Mouse (Mus musculus): ENCODE results near the gene Entpd5.

Gene Entpd5

GRCm38 (mm10) chr12:84407874-84408818 is 683 bp downstream of the Entpd5 start:
- peak; percentile 82 for DNase-seq (ENCODE audit: low read depth, low spot score)
- no peaks in the 10 kb centered on the region for H3K27me3 ChIP-seq (ENCODE audit: control insufficient read depth, insufficient read depth, low read length, poor library complexity, severe bottlenecking)

GRCm38 (mm10) chr12:84407259-84407658 is 1.6 kb downstream of the Entpd5 start:
- H3K36me3 ChIP-seq (ENCODE audit: control insufficient read depth, insufficient read depth, low read length, poor library complexity, severe bottlenecking), result peaks cover 4% of the 10 kb centered on the region; the same call in 1 of the 2 replicates
- no peaks in the 10 kb centered on the region for H3K27me3 ChIP-seq (ENCODE audit: control insufficient read depth, insufficient read depth, low read length, poor library complexity, severe bottlenecking)
- DNase-seq (ENCODE audit: low read depth, low spot score), result no peak

More at GRCm38 (mm10) chr12:84407874-84408818, 683 bp downstream of the Entpd5 start:
- no peaks in the 10 kb centered on the region for H3K36me3 ChIP-seq (ENCODE audit: control insufficient read depth, insufficient read depth, low read length, poor library complexity, severe bottlenecking)

GRCm38 (mm10) chr12:84404541-84404940 is 4.3 kb downstream of the Entpd5 start:
- H3K36me3 ChIP-seq (ENCODE audit: control insufficient read depth, insufficient read depth, low read length, poor library complexity, severe bottlenecking), result peaks cover 7% of the 10 kb centered on the region
- DNase-seq (ENCODE audit: low read depth, low spot score), result no peak

GRCm38 (mm10) chr12:84402923-84403322 is 5.9 kb downstream of the Entpd5 start:
- Histone ChIP-seq H3K36me3 (ENCODE audit: control insufficient read depth, insufficient read depth, low read length, poor library complexity, severe bottlenecking) (peaks cover 7% of the 10 kb centered on the region), H3K27me3 (ENCODE audit: control insufficient read depth, insufficient read depth, low read length, poor library complexity, severe bottlenecking) (no peaks in the 10 kb centered on the region)
- no peak for DNase-seq (ENCODE audit: low read depth, low spot score)

More at GRCm38 (mm10) chr12:84404541-84404940, 4.3 kb downstream of the Entpd5 start:
- H3K27me3 ChIP-seq (ENCODE audit: control insufficient read depth, insufficient read depth, low read length, poor library complexity, severe bottlenecking), result no peaks in the 10 kb centered on the region

GRCm38 (mm10) chr12:84400653-84401052 is 8.2 kb downstream of the Entpd5 start:
- no peak for DNase-seq (ENCODE audit: low read depth, low spot score)
- peaks cover 7% of the 10 kb centered on the region for H3K36me3 ChIP-seq (ENCODE audit: control insufficient read depth, insufficient read depth, low read length, poor library complexity, severe bottlenecking)
- no peaks in the 10 kb centered on the region for H3K27me3 ChIP-seq (ENCODE audit: control insufficient read depth, insufficient read depth, low read length, poor library complexity, severe bottlenecking)

GRCm38 (mm10) chr12:84400068-84400467 is 8.8 kb downstream of the Entpd5 start:
- peaks cover 7% of the 10 kb centered on the region for H3K36me3 ChIP-seq (ENCODE audit: control insufficient read depth, insufficient read depth, low read length, poor library complexity, severe bottlenecking)
- H3K27me3 ChIP-seq (ENCODE audit: control insufficient read depth, insufficient read depth, low read length, poor library complexity, severe bottlenecking), result no peaks in the 10 kb centered on the region
- DNase-seq (ENCODE audit: low read depth, low spot score), result no peak

- peaks cover 7% of the 10 kb centered on the region for H3K36me3 ChIP-seq (ENCODE audit: control insufficient read depth, insufficient read depth, low read length, poor library complexity, severe bottlenecking)
- no peaks in the 10 kb centered on the region for H3K27me3 ChIP-seq (ENCODE audit: control insufficient read depth, insufficient read depth, low read length, poor library complexity, severe bottlenecking)
- no peak for DNase-seq (ENCODE audit: low read depth, low spot score)
Measured at GRCm38 (mm10) chr12:84399663-84400062, 9.2 kb downstream of the Entpd5 start.

- no peak for DNase-seq (ENCODE audit: low read depth, low spot score)
- no peaks in the 10 kb centered on the region for H3K27me3 ChIP-seq (ENCODE audit: control insufficient read depth, insufficient read depth, low read length, poor library complexity, severe bottlenecking)
- peaks cover 7% of the 10 kb centered on the region for H3K36me3 ChIP-seq (ENCODE audit: control insufficient read depth, insufficient read depth, low read length, poor library complexity, severe bottlenecking)
Measured at GRCm38 (mm10) chr12:84399135-84399534, 9.7 kb downstream of the Entpd5 start.

- peaks cover 7% of the 10 kb centered on the region for H3K36me3 ChIP-seq (ENCODE audit: control insufficient read depth, insufficient read depth, low read length, poor library complexity, severe bottlenecking)
- no peaks in the 10 kb centered on the region for H3K27me3 ChIP-seq (ENCODE audit: control insufficient read depth, insufficient read depth, low read length, poor library complexity, severe bottlenecking)
- no peak for DNase-seq (ENCODE audit: low read depth, low spot score)
Measured at GRCm38 (mm10) chr12:84398629-84399028, 10.2 kb downstream of the Entpd5 start.

GRCm38 (mm10) chr12:84397685-84398084 is 11.1 kb downstream of the Entpd5 start:
- H3K36me3 ChIP-seq (ENCODE audit: control insufficient read depth, insufficient read depth, low read length, poor library complexity, severe bottlenecking), result peaks cover 3% of the 10 kb centered on the region
- H3K27me3 ChIP-seq (ENCODE audit: control insufficient read depth, insufficient read depth, low read length, poor library complexity, severe bottlenecking), result no peaks in the 10 kb centered on the region
- no peak for DNase-seq (ENCODE audit: low read depth, low spot score)

- no peak for DNase-seq (ENCODE audit: low read depth, low spot score)
- Histone ChIP-seq H3K36me3 (ENCODE audit: control insufficient read depth, insufficient read depth, low read length, poor library complexity, severe bottlenecking) (peaks cover 3% of the 10 kb centered on the region), H3K27me3 (ENCODE audit: control insufficient read depth, insufficient read depth, low read length, poor library complexity, severe bottlenecking) (no peaks in the 10 kb centered on the region)
Measured at GRCm38 (mm10) chr12:84396947-84397679, 11.7 kb downstream of the Entpd5 start.

- H3K36me3 ChIP-seq (ENCODE audit: control insufficient read depth, insufficient read depth, low read length, poor library complexity, severe bottlenecking), result peaks cover 2% of the 10 kb centered on the region
- H3K27me3 ChIP-seq (ENCODE audit: control insufficient read depth, insufficient read depth, low read length, poor library complexity, severe bottlenecking), result no peaks in the 10 kb centered on the region
- no peak for DNase-seq (ENCODE audit: low read depth, low spot score)
Measured at GRCm38 (mm10) chr12:84393847-84394246, 15.0 kb downstream of the Entpd5 start.

- H3K27me3 ChIP-seq (ENCODE audit: control insufficient read depth, insufficient read depth, low read length, poor library complexity, severe bottlenecking), result no peaks in the 10 kb centered on the region
- no peak for DNase-seq (ENCODE audit: low read depth, low spot score)
- peaks cover 2% of the 10 kb centered on the region for H3K36me3 ChIP-seq (ENCODE audit: control insufficient read depth, insufficient read depth, low read length, poor library complexity, severe bottlenecking)
Measured at GRCm38 (mm10) chr12:84392681-84393080, 16.1 kb downstream of the Entpd5 start.

- H3K36me3 ChIP-seq (ENCODE audit: control insufficient read depth, insufficient read depth, low read length, poor library complexity, severe bottlenecking), result peaks cover 6% of the 10 kb centered on the region
- DNase-seq (ENCODE audit: low read depth, low spot score), result no peak
- no peaks in the 10 kb centered on the region for H3K27me3 ChIP-seq (ENCODE audit: control insufficient read depth, insufficient read depth, low read length, poor library complexity, severe bottlenecking)
Measured at GRCm38 (mm10) chr12:84390336-84390735, 18.5 kb downstream of the Entpd5 start.

Measured in splenic B cell, adult 2 months (primary cell).